Mouse (Mus musculus) hematopoietic stem cell, adult 5-6 weeks (primary cell): ENCODE measurements around the gene Lyve1. TPM values are rescaled to one million over a fixed set of nuclear protein-coding genes. Genes with fewer than 3 reads are reported as not detected.

Experiments used
- ATAC-seq, 2 experiments: fragments of 125-278 bp in 1 of 2; replicated peaks in 1 of 2; 2 replicates each; pipeline ENCODE4 v1.8.0; 2016 to 2017; ENCODE audit warnings: inconsistent platforms in 2 of 2, mild to moderate bottlenecking in 2 of 2, moderate number of reproducible peaks in 2 of 2, low read depth in 1 of 2, moderate TSS enrichment in 1 of 2; ENCODE audit not compliant: low FRiP score in 2 of 2, poor library complexity in 2 of 2, severe bottlenecking in 2 of 2, insufficient read depth in 1 of 2, low TSS enrichment in 1 of 2
- total RNA-seq: library from RNA; stranded (forward); fragments of 172-1452, 232-1000 nt; gene quantifications from 2 replicates; pipeline ENCODE4 v1.2.3, GENCODE M21; 2017

Lyve1 gene
- total RNA-seq, 1 experiment from 2014 or later: not detected

- no peak for ATAC-seq
Measured at GRCm38 (mm10) chr7:110822055-110822454, 41.0 kb downstream of the Lyve1 start.

GRCm38 (mm10) chr7:110821653-110822052 is 41.4 kb downstream of the Lyve1 start:
- no peak for ATAC-seq

- no peak for ATAC-seq
Measured at GRCm38 (mm10) chr7:110821068-110821467, 42.0 kb downstream of the Lyve1 start.

- no peak for ATAC-seq
Measured at GRCm38 (mm10) chr7:110818787-110819350, 44.2 kb downstream of the Lyve1 start.

- ATAC-seq: no peak
Measured at GRCm38 (mm10) chr7:110818206-110818605, 44.8 kb downstream of the Lyve1 start.

GRCm38 (mm10) chr7:110816037-110816436 is 47.0 kb downstream of the Lyve1 start:
- ATAC-seq: peak; percentile 65 to 75

- no peak for ATAC-seq
Measured at GRCm38 (mm10) chr7:110813983-110814382, 49.1 kb downstream of the Lyve1 start.

GRCm38 (mm10) chr7:110811529-110811928 is 51.5 kb downstream of the Lyve1 start:
- no peak for ATAC-seq

- ATAC-seq: no peak
Measured at GRCm38 (mm10) chr7:110810995-110811394, 52.0 kb downstream of the Lyve1 start.

GRCm38 (mm10) chr7:110809585-110810557 is 53.2 kb downstream of the Lyve1 start:
- ATAC-seq: no peak

- no peak for ATAC-seq
Measured at GRCm38 (mm10) chr7:110808962-110809361, 54.1 kb downstream of the Lyve1 start.

GRCm38 (mm10) chr7:110807460-110808030 is 55.5 kb downstream of the Lyve1 start:
- no peak for ATAC-seq

GRCm38 (mm10) chr7:110804266-110804665 is 58.8 kb downstream of the Lyve1 start:
- ATAC-seq: peak; percentile 18 to 51; a peak in 2 of 4 replicates

GRCm38 (mm10) chr7:110803131-110803530 is 59.9 kb downstream of the Lyve1 start:
- ATAC-seq: no peak

GRCm38 (mm10) chr7:110801028-110801427 is 62.0 kb downstream of the Lyve1 start:
- ATAC-seq: peak; percentile 33 to 43; a peak in 1 of 4 replicates
